Mouse (Mus musculus): ENCODE measurements around the gene Ccdc155. TPM values are rescaled to one million over a fixed set of nuclear protein-coding genes. Genes with fewer than 3 reads are reported as not detected.
A peak's percentile ranks its signal among the peaks of the same experiment; 100 is the strongest.

Gene Ccdc155
- polyA plus RNA-seq, 1 experiment from 2014 or later = 0.27 TPM

DNA sequence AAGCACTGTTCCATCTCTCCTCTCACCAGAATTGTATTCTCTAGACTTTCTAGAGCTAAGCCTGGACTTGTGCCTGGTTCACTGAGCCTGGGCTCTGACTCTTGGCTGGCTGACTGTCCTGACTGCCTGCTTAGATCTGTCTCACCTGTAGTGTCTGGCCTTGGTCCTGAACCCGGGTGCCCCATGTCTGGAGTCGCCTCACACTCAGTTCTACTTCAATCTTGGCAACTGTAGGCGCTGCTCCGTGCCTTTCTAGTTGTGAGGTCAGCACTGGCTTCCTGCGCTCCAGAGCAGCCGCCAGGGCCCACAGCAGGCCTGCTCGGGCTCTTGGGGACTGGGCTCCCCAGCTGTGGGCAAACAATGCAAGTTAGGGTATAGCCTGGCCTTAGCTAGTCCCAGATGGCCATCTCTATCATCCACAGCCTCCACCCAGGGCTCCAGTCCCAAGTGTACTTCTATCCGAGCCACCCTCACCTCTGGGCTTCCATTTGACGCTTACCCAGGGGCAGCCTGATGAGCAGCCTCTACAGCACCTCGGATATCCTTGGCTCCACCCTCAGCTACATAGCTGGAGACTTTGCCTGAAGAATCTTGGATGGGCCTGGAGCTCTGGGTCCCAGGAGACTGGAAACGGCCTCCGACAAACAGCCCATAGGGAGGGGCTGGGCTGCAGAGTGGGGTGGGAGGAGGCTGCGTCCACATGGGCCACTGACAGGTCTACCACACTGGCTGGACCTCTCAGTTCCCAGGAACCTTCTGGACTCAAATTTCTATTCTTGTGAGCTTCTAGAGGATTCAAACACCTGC lies 60.1 kb downstream of the Ccdc155 start:
- H3K4me3 ChIP-seq (ENCODE audit: low read depth, low read length) = no peak overlapping the region
- no peak for DNase-seq (ENCODE audit: low spot score)
- H3K4me1 ChIP-seq (ENCODE audit: control insufficient read depth, insufficient read depth, low read length) = no peaks in the 10 kb centered on the region
- H3K27me3 ChIP-seq (ENCODE audit: control insufficient read depth, insufficient read depth, low read length) = no peaks in the 10 kb centered on the region
- H3K36me3 ChIP-seq (ENCODE audit: control insufficient read depth, insufficient read depth, low read length) = peaks cover 6% of the 10 kb centered on the region; the same call in 1 of the 2 replicates
- H3K9me3 ChIP-seq (ENCODE audit: control insufficient read depth, low read length) = no peaks in the 10 kb centered on the region
- WGBS = 92% methylated on average over 13 of the region's 13 CpGs
- ATAC-seq (ENCODE audit: insufficient read depth, low FRiP score, low TSS enrichment) = no peak
- no peak overlapping the region for H3K27ac ChIP-seq (ENCODE audit: low read depth, low read length)
- no peak overlapping the region for H3K9ac ChIP-seq (ENCODE audit: low read length)
- no peak overlapping the region for H3K4me2 ChIP-seq (ENCODE audit: low read depth)

DNA sequence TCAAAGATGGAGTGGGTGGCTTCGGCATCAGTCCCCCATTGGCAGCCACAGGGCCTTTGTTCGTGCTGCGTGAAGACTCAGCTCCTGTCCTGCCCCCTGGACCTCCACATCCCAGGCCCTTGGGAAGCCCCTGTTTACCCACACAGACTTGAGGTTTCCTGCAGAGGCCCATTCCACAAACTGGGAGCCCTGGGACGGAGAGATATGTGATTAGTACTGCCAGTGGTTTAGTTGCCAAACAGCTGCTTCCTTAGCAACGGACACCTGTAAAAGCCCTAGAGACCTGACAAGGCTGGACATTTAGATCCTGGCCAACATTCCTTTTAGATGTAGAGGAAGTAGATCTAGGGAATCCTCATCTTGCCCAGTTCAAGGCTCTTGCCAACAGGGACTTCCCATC lies 62.8 kb downstream of the Ccdc155 start:
- H3K27ac ChIP-seq (ENCODE audit: low read depth, low read length) = no peak overlapping the region
- no peaks in the 10 kb centered on the region for H3K27me3 ChIP-seq (ENCODE audit: control insufficient read depth, insufficient read depth, low read length)
- 89% methylated on average over 5 of the region's 5 CpGs for WGBS
- ATAC-seq (ENCODE audit: insufficient read depth, low FRiP score, low TSS enrichment) = no peak
- DNase-seq (ENCODE audit: low spot score) = no peak
- H3K36me3 ChIP-seq (ENCODE audit: control insufficient read depth, insufficient read depth, low read length) = peaks cover 4% of the 10 kb centered on the region; the same call in 1 of the 2 replicates
- no peaks in the 10 kb centered on the region for H3K4me1 ChIP-seq (ENCODE audit: control insufficient read depth, insufficient read depth, low read length)
- no peaks in the 10 kb centered on the region for H3K9me3 ChIP-seq (ENCODE audit: control insufficient read depth, low read length)
- H3K9ac ChIP-seq (ENCODE audit: low read length) = no peak overlapping the region
- H3K4me2 ChIP-seq (ENCODE audit: low read depth) = no peak overlapping the region
- no peak overlapping the region for H3K4me3 ChIP-seq (ENCODE audit: low read depth, low read length)

DNA sequence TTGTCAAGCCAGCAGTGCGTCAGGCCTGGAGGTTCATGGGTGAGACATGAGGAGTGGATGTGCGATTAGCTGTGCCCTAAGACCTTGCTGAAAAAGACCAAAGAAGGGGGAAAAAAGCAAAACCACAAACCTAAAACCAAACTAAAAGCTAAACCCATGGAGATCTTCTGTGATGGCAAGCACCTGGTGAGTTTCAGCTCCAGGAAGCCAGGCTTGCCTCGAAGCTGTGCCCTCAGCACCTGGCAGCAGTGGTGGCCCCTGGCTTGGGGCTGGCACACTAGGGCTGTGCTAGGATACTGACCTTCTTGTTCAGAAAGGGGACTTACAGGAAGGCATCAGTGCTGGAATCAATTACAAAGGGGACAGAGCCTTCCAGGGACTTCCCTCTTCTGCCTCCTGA lies 63.4 kb downstream of the Ccdc155 start:
- WGBS = 92% methylated on average over 3 of the region's 3 CpGs

DNA sequence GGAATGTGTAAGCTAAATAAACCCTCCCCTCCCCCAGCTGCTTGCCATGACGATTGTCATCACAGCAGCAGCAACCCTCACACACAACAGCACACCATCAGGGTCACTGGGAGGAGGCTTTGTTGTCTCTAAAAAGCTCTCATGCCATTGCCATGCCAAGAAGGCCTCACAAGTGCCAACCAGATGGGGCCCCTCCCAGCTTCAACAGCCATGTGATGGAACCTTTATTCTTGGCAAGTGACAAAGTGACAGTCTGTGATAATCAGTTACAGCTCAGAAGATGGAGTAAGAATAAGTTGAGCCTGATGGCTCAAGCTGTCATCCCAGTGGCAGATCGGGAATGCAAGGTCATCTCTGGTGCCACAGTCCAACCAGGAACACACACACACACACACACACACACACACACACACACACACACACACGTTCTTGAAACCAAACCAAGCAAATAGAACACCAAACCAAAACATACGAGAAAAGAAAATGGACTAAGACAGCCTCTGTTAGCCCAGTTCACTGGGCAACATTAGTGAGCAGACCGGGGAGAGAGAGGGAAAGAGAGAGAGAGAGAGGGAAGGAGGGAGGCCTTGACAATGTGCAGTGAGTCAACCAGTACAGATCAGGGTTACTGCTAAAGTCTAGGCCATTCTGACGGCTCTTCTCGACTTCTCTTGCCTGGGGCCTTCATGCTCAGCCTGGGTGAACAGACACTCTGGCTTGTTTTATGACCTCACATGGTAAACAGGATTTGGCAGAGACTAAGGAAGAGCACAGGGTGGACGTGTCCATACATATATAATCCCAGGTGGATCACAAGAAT lies 64.6 kb downstream of the Ccdc155 start:
- no peak for DNase-seq (ENCODE audit: low spot score)
- H3K36me3 ChIP-seq (ENCODE audit: control insufficient read depth, insufficient read depth, low read length) = peaks cover 4% of the 10 kb centered on the region; the same call in 1 of the 2 replicates
- H3K4me2 ChIP-seq (ENCODE audit: low read depth) = no peak overlapping the region
- H3K27ac ChIP-seq (ENCODE audit: low read depth, low read length) = no peak overlapping the region
- H3K9ac ChIP-seq (ENCODE audit: low read length) = no peak overlapping the region
- H3K4me3 ChIP-seq (ENCODE audit: low read depth, low read length) = no peak overlapping the region
- WGBS = 77% methylated on average over 8 of the region's 8 CpGs
- no peak for ATAC-seq (ENCODE audit: insufficient read depth, low FRiP score, low TSS enrichment)
- H3K4me1 ChIP-seq (ENCODE audit: control insufficient read depth, insufficient read depth, low read length) = no peaks in the 10 kb centered on the region
- no peaks in the 10 kb centered on the region for H3K9me3 ChIP-seq (ENCODE audit: control insufficient read depth, low read length)
- H3K27me3 ChIP-seq (ENCODE audit: control insufficient read depth, insufficient read depth, low read length) = no peaks in the 10 kb centered on the region

More for the DNA sequence above, 63.4 kb downstream of the Ccdc155 start:
- no peaks in the 10 kb centered on the region for H3K4me1 ChIP-seq (ENCODE audit: control insufficient read depth, insufficient read depth, low read length)
- ATAC-seq (ENCODE audit: insufficient read depth, low FRiP score, low TSS enrichment) (no peak), DNase-seq (ENCODE audit: low spot score) (no peak)
- no peaks in the 10 kb centered on the region for H3K27me3 ChIP-seq (ENCODE audit: control insufficient read depth, insufficient read depth, low read length)
- peaks cover 4% of the 10 kb centered on the region; the same call in 1 of the 2 replicates for H3K36me3 ChIP-seq (ENCODE audit: control insufficient read depth, insufficient read depth, low read length)
- no peak overlapping the region for H3K4me2 ChIP-seq (ENCODE audit: low read depth)
- H3K4me3 ChIP-seq (ENCODE audit: low read depth, low read length) = no peak overlapping the region
- H3K27ac ChIP-seq (ENCODE audit: low read depth, low read length) = no peak overlapping the region
- no peak overlapping the region for H3K9ac ChIP-seq (ENCODE audit: low read length)
- no peaks in the 10 kb centered on the region for H3K9me3 ChIP-seq (ENCODE audit: control insufficient read depth, low read length)

DNA sequence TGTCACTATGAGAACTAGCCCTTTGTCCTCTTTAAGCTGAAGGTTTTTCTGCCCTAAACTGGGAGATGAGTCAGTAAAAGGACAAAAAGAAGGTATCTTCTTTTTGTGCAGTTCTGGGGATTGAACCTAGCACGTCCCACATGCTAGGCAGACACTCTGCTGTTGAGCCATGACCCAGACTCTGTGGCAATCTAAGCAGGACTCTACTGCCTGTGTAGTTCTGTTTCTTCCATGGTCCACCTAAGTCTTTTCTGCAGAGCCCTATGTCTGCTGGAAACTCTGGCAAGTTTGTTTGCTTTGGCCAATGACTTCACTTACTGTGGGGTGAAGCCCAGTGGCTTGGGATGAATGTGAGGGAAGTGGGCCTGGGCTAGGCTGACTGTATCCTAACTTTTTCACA lies 66.3 kb downstream of the Ccdc155 start:
- Histone ChIP-seq H3K4me2 (ENCODE audit: low read depth) (no peak overlapping the region), H3K9ac (ENCODE audit: low read length) (no peak overlapping the region), H3K4me1 (ENCODE audit: control insufficient read depth, insufficient read depth, low read length) (no peaks in the 10 kb centered on the region), H3K9me3 (ENCODE audit: control insufficient read depth, low read length) (no peaks in the 10 kb centered on the region), H3K27ac (ENCODE audit: low read depth, low read length) (no peak overlapping the region), H3K4me3 (ENCODE audit: low read depth, low read length) (no peak overlapping the region), H3K27me3 (ENCODE audit: control insufficient read depth, insufficient read depth, low read length) (no peaks in the 10 kb centered on the region), H3K36me3 (ENCODE audit: control insufficient read depth, insufficient read depth, low read length) (peaks cover 4% of the 10 kb centered on the region; the same call in 1 of the 2 replicates)
- 88% methylated on average over 1 of the region's 1 CpGs for WGBS
- no peak for ATAC-seq (ENCODE audit: insufficient read depth, low FRiP score, low TSS enrichment)
- no peak for DNase-seq (ENCODE audit: low spot score)

DNA sequence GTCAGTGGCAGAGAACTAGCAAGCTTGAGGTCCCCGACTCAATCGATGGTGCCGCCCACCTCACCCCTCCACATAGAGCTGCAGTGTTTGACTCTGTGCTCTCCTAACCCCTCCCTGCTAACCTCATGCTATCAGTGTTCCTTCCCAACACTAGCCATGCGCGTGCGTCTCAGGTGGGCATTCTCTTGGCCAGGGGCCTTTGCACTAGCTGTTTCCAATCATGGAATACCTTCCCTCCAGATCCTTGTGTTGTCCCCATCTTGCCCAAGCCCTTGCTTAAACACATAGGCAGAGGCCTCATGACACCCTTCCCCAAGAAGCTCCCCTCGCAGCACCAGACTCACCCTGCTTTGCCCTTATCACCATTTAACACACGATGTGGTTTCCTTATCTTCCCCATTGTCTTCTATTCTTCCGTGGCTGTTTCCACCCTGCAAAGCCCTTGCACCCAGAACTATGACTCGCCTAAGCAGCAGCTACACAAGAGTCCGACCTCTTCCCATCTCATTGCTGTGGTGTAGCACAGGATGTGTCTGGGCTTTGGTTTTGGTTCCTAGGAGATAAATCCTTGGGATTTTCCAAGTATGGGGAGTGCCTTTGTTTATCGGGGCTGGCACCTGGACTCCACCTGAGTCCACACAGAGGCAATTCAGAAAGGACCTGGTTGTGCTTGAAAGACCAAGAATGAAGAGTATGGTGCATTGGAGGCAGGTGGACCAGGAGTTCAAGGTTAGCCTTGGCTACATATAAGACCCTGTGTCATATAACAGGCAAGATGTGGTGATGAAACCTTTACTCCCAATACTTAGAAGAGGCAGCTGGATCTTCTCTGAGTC lies 67.3 kb downstream of the Ccdc155 start:
- Histone ChIP-seq H3K27me3 (ENCODE audit: control insufficient read depth, insufficient read depth, low read length) (no peaks in the 10 kb centered on the region), H3K9ac (ENCODE audit: low read length) (no peak overlapping the region), H3K4me2 (ENCODE audit: low read depth) (no peak overlapping the region), H3K9me3 (ENCODE audit: control insufficient read depth, low read length) (no peaks in the 10 kb centered on the region), H3K36me3 (ENCODE audit: control insufficient read depth, insufficient read depth, low read length) (no peaks in the 10 kb centered on the region), H3K4me3 (ENCODE audit: low read depth, low read length) (no peak overlapping the region), H3K4me1 (ENCODE audit: control insufficient read depth, insufficient read depth, low read length) (no peaks in the 10 kb centered on the region), H3K27ac (ENCODE audit: low read depth, low read length) (no peak overlapping the region)
- DNase-seq (ENCODE audit: low spot score) (no peak), ATAC-seq (ENCODE audit: insufficient read depth, low FRiP score, low TSS enrichment) (no peak)
- WGBS = 83% methylated on average over 12 of the region's 12 CpGs

DNA sequence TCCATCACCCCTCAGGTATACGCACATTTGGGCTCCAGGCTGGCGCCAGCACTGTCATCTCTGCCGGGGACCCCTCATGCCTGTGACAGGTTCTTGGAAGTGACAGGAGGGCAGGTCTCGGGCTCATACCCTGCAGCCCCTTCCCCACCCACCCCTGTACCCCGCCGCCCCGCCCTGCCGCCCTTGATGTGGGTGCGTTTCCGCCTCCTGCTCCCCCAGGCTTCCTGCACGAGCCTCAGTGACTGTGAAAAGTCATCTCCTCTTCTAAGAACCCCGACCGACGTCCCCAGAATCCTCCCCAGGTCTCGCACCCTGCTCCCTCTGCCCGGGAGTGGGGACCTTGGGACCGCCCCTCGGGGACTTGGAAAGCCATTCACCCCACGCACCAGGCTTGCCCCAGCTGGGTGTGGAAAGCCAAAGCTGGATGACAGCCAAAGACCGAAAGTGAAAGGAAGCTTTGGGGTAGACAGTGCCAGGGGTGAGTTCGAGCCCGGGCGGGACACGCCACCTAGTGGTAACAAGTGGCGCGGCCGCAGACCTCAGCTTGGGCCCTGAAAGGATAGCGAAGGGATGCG lies 68.6 kb downstream of the Ccdc155 start, which contains the start of the genes Gm45713 and Flt3l:
Gene Gm45713 (minus strand): TSS at position 239 of the 575 bp plus-strand sequence.
Gene Flt3l (minus strand): TSS at position 440 of the 575 bp plus-strand sequence.
- DNase-seq (ENCODE audit: low spot score) = peak; percentile 86
- H3K27me3 ChIP-seq (ENCODE audit: control insufficient read depth, insufficient read depth, low read length) = no peaks in the 10 kb centered on the region
- ATAC-seq (ENCODE audit: insufficient read depth, low FRiP score, low TSS enrichment) = peak; percentile 78
- no peak within 1 kb of the TSS for H3K27ac ChIP-seq (ENCODE audit: low read depth, low read length)
- H3K4me1 ChIP-seq (ENCODE audit: control insufficient read depth, insufficient read depth, low read length) = no peaks in the 10 kb centered on the region
- H3K4me2 ChIP-seq (ENCODE audit: low read depth) = peak within 1 kb of the TSS; percentile 66
- peak within 1 kb of the TSS; percentile 55 for H3K9ac ChIP-seq (ENCODE audit: low read length)
- peak within 1 kb of the TSS; percentile 42 for H3K4me3 ChIP-seq (ENCODE audit: low read depth, low read length)
- no peaks in the 10 kb centered on the region for H3K9me3 ChIP-seq (ENCODE audit: control insufficient read depth, low read length)
- H3K36me3 ChIP-seq (ENCODE audit: control insufficient read depth, insufficient read depth, low read length) = no peaks in the 10 kb centered on the region
- 3% methylated on average over 29 of the region's 29 CpGs for WGBS

DNA sequence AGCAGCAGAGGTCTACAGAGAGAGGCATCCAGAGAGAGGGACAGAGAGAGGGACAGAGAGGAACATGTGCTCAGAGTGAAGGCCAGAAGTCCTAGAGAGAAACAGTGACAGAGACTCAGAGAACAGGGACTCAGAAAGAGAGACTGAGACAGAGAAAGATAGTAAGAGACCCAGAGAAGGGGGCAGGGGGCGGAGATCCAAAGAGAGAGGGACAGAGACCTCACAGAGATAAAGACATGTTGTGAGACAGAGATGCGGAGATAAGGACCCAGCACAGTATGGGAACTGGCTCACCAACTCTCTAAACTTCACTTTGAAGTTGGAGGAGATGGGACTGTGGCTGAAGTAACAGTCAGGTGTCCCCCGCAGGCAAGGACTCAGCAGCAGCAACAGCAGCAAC lies 69.3 kb downstream of the Ccdc155 start:
- H3K9me3 ChIP-seq (ENCODE audit: control insufficient read depth, low read length) = no peaks in the 10 kb centered on the region
- H3K4me3 ChIP-seq (ENCODE audit: low read depth, low read length) = peak overlapping the region; percentile 42; the same call in 1 of the 2 replicates
- no peak overlapping the region for H3K9ac ChIP-seq (ENCODE audit: low read length)
- no peaks in the 10 kb centered on the region for H3K27me3 ChIP-seq (ENCODE audit: control insufficient read depth, insufficient read depth, low read length)
- no peaks in the 10 kb centered on the region for H3K4me1 ChIP-seq (ENCODE audit: control insufficient read depth, insufficient read depth, low read length)
- no peak for ATAC-seq (ENCODE audit: insufficient read depth, low FRiP score, low TSS enrichment)
- peak overlapping the region; percentile 66 for H3K4me2 ChIP-seq (ENCODE audit: low read depth)
- no peak for DNase-seq (ENCODE audit: low spot score)
- no peaks in the 10 kb centered on the region for H3K36me3 ChIP-seq (ENCODE audit: control insufficient read depth, insufficient read depth, low read length)
- no peak overlapping the region for H3K27ac ChIP-seq (ENCODE audit: low read depth, low read length)
- 69% methylated on average over 3 of the region's 3 CpGs for WGBS

Data from neural tube, embryonic 11.5 days (tissue).